Mouse (Mus musculus): ENCODE results near the gene Olfr498.

Gene Olfr498

DNA sequence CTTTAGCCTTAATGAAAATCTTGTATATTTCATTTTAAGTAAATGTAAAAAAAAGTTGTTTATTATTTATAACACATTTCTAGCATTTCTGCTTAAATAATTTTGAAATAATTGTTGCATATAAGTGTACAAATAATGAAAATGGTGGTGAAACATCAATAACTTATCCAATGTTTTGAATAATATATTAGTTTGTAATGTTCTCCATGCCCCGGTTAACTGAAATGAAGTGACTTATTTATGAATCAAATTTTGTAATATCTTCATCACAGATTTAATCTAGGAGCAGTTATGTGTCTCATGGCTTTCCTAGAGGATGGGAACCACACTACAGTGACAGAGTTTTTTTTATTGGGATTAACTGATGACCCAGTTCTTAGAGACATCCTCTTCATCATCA lies at the start of gene Olfr498:
TSS of gene Olfr498 (plus strand) at position 301 of the 400 bp plus-strand sequence.
- no peak for DNase-seq

DNA sequence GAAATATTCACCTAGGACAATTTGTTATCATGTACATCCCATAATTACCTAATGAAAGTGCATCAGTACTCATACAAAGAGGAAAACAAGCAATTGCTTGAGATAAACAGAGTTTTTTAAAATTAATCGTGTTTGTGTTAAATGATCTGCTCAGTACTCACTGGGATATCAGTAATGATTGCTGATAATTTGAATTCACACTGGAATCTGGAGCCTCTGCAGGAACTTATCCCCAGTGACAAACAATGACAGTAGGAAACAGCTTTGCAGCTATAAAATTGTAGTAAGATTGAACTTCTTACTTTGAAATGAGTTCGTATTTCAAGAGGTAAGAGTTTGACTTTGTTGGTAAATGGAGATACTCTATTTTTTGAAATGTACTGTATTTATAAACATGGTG lies 45.0 kb upstream of the Olfr498 start, which contains the start of gene Olfr497:
TSS of gene Olfr497 (plus strand) at position 301 of the 400 bp plus-strand sequence.
- DNase-seq = no peak

All from lung, postnatal 4 days (tissue).